Mouse (Mus musculus) intestine, postnatal 0 days (tissue): ENCODE data around the gene Tbcd. TPM values are rescaled to one million over a fixed set of nuclear protein-coding genes. Genes with fewer than 3 reads are reported as not detected.
A peak's percentile ranks its signal among the peaks of the same experiment; 100 is the strongest.

ENCODE experiments used
- ATAC-seq: fragments of 200-750 bp; cut with Nextera tagmentation; 2 replicates; pipeline ENCODE4 v1.8.0; 2017; ENCODE audit warnings: mild to moderate bottlenecking, moderate TSS enrichment, moderate library complexity
- H3K27ac ChIP-seq: fragments of 300-500 bp; sonication (generic); 2 replicates; pipeline ENCODE4 v1.5.1; 2014; ENCODE audit warnings: mild to moderate bottlenecking, low read depth, low read length, moderate library complexity
- H3K27me3 ChIP-seq: fragments of 300-500 bp; sonication (generic); replicated peaks from 2 replicates; pipeline ENCODE4 v1.6.1; 2014; ENCODE audit warnings: low read length, mixed read lengths; ENCODE audit not compliant: control insufficient read depth, insufficient read depth
- H3K36me3 ChIP-seq: fragments of 300-500 bp; sonication (generic); 2 replicates; pipeline ENCODE4 v1.6.1; 2014; ENCODE audit warnings: mild to moderate bottlenecking, moderate library complexity; ENCODE audit not compliant: control insufficient read depth, insufficient read depth
- H3K4me1 ChIP-seq: fragments of 300-500 bp; sonication (generic); replicated peaks from 2 replicates; pipeline ENCODE4 v1.6.1; 2014; ENCODE audit warnings: antibody characterized with exemption, low read length, mixed read lengths; ENCODE audit not compliant: control insufficient read depth, insufficient read depth
- H3K4me2 ChIP-seq: fragments of 300-500 bp; sonication (generic); replicated peaks from 2 replicates; pipeline ENCODE4 v1.6.1; 2014; ENCODE audit warnings: low read depth, mild to moderate bottlenecking, moderate library complexity
- H3K4me3 ChIP-seq: fragments of 300-500 bp; sonication (generic); 2 replicates; pipeline ENCODE4 v1.5.1; 2014; ENCODE audit warnings: low read depth, low read length
- H3K9ac ChIP-seq: fragments of 300-500 bp; sonication (generic); 2 replicates; pipeline ENCODE4 v1.6.1; 2014; ENCODE audit warnings: mild to moderate bottlenecking, low read depth, low read length
- H3K9me3 ChIP-seq: fragments of 300-500 bp; sonication (generic); 2 replicates; pipeline ENCODE4 v1.6.1; 2016; ENCODE audit warnings: mixed run types; ENCODE audit not compliant: control insufficient read depth
- CTCF ChIP-seq: sonication (generic); IDR thresholded peaks from 2 replicates; pipeline ENCODE4 v1.5.1; 2016; ENCODE audit warnings: low read depth, mild to moderate bottlenecking, control low read depth, antibody characterized with exemption, moderate library complexity
- WGBS: fragments of 180-500 bp; shearing (Covaris S2); extraction: QIAGEN DNeasy Blood & Tissue Kit; methylation state at CpG from one replicate; pipeline ENCODE4 v1.1.7; 2014; 5-methylcytosine and 5-hydroxymethylcytosine counted together
- polyA plus RNA-seq: library from polyadenylated mRNA; unstranded; fragments of >200 nt; fragmentation: Nextera tagmentation; extraction: Ambion mirVana; gene quantifications from 2 replicates; pipeline ENCODE4 v1.2.1, GENCODE M21; 2015

Gene Tbcd
- polyA plus RNA-seq, 1 experiment from 2014 or later = 29.9 TPM

GRCm38 (mm10) chr11:121548996-121549842 lies 97.5 kb downstream of the Tbcd start:
- H3K4me1 ChIP-seq = peaks cover 28% of the 10 kb centered on the region; the same call in 1 of the 2 replicates
- TF ChIP-seq CTCF = no peak
- no peak for ATAC-seq
- no peaks in the 10 kb centered on the region for H3K9me3 ChIP-seq
- H3K36me3 ChIP-seq = no peaks in the 10 kb centered on the region
- peak overlapping the region; percentile 10; the same call in 1 of the 2 replicates for H3K4me2 ChIP-seq
- H3K9ac ChIP-seq = no peak overlapping the region
- peak overlapping the region; percentile 71 for H3K27ac ChIP-seq
- H3K27me3 ChIP-seq = no peaks in the 10 kb centered on the region
- no peak overlapping the region for H3K4me3 ChIP-seq
- WGBS = 54% methylated on average over 12 of the region's 12 CpGs

- Histone ChIP-seq H3K36me3 (no peaks in the 10 kb centered on the region), H3K4me3 (no peak overlapping the region), H3K9ac (no peak overlapping the region), H3K27ac (peak overlapping the region; percentile 71), H3K9me3 (no peaks in the 10 kb centered on the region), H3K4me2 (peak overlapping the region; percentile 10; the same call in 1 of the 2 replicates), H3K27me3 (no peaks in the 10 kb centered on the region), H3K4me1 (peaks cover 28% of the 10 kb centered on the region; the same call in 1 of the 2 replicates)
- 51% methylated on average over 17 of the region's 17 CpGs for WGBS
- ATAC-seq = peak; percentile 35
- no peak for TF ChIP-seq CTCF
Observed at GRCm38 (mm10) chr11:121549843-121550647, 98.3 kb downstream of the Tbcd start.

GRCm38 (mm10) chr11:121551206-121551799 lies 99.6 kb downstream of the Tbcd start:
- Histone ChIP-seq H3K9ac (no peak overlapping the region), H3K4me3 (no peak overlapping the region), H3K4me2 (no peak overlapping the region), H3K4me1 (peaks cover 28% of the 10 kb centered on the region; the same call in 1 of the 2 replicates), H3K36me3 (no peaks in the 10 kb centered on the region), H3K27ac (no peak overlapping the region), H3K27me3 (no peaks in the 10 kb centered on the region), H3K9me3 (no peaks in the 10 kb centered on the region)
- WGBS = 72% methylated on average over 5 of the region's 5 CpGs
- ATAC-seq = no peak
- TF ChIP-seq CTCF = no peak

GRCm38 (mm10) chr11:121552167-121552566 lies 100.4 kb downstream of the Tbcd start:
- no peaks in the 10 kb centered on the region for H3K36me3 ChIP-seq
- no peak overlapping the region for H3K27ac ChIP-seq
- no peak overlapping the region for H3K9ac ChIP-seq
- no peaks in the 10 kb centered on the region for H3K9me3 ChIP-seq
- H3K4me2 ChIP-seq = no peak overlapping the region
- ATAC-seq = no peak
- no peak overlapping the region for H3K4me3 ChIP-seq
- 68% methylated on average over 4 of the region's 4 CpGs for WGBS
- no peak for TF ChIP-seq CTCF
- H3K4me1 ChIP-seq = peaks cover 28% of the 10 kb centered on the region; the same call in 1 of the 2 replicates
- no peaks in the 10 kb centered on the region for H3K27me3 ChIP-seq

GRCm38 (mm10) chr11:121552846-121553457 lies 101.2 kb downstream of the Tbcd start:
- Histone ChIP-seq H3K9me3 (no peaks in the 10 kb centered on the region), H3K4me2 (no peak overlapping the region), H3K27me3 (no peaks in the 10 kb centered on the region), H3K36me3 (no peaks in the 10 kb centered on the region), H3K27ac (no peak overlapping the region), H3K4me1 (peaks cover 25% of the 10 kb centered on the region; the same call in 1 of the 2 replicates), H3K4me3 (no peak overlapping the region), H3K9ac (no peak overlapping the region)
- 87% methylated on average over 7 of the region's 7 CpGs for WGBS
- ATAC-seq = no peak
- TF ChIP-seq CTCF = no peak

- 91% methylated on average over 3 of the region's 3 CpGs for WGBS
- no peak overlapping the region for H3K9ac ChIP-seq
- ATAC-seq = no peak
- peaks cover 20% of the 10 kb centered on the region; the same call in 1 of the 2 replicates for H3K4me1 ChIP-seq
- no peaks in the 10 kb centered on the region for H3K9me3 ChIP-seq
- no peaks in the 10 kb centered on the region for H3K27me3 ChIP-seq
- no peak overlapping the region for H3K4me2 ChIP-seq
- H3K36me3 ChIP-seq = no peaks in the 10 kb centered on the region
- H3K27ac ChIP-seq = no peak overlapping the region
- H3K4me3 ChIP-seq = no peak overlapping the region
- no peak for TF ChIP-seq CTCF
Observed at GRCm38 (mm10) chr11:121553458-121553857, 101.7 kb downstream of the Tbcd start.
